Mouse (Mus musculus) ovary, postnatal 36 days (tissue): ENCODE measurements at regions not wholly inside any gene's neighbourhood (a gene's known extent, or its start where the extent isn't known, plus 50 kb on each side); places are given as distances from the start of the nearest gene placed in this dataset.

Experiments
- DNase-seq: peaks from one replicate; pipeline ENCODE4 v3.0.0; 2022; ENCODE audit warnings: low spot score, mixed read lengths

- no peak for DNase-seq
Observed at GRCm38 (mm10) chr15:62091746-62092659, 1169.2 kb upstream of the A1bg start.

GRCm38 (mm10) chr15:62091144-62091543 is 1168.3 kb upstream of the A1bg start:
- no peak for DNase-seq

DNA sequence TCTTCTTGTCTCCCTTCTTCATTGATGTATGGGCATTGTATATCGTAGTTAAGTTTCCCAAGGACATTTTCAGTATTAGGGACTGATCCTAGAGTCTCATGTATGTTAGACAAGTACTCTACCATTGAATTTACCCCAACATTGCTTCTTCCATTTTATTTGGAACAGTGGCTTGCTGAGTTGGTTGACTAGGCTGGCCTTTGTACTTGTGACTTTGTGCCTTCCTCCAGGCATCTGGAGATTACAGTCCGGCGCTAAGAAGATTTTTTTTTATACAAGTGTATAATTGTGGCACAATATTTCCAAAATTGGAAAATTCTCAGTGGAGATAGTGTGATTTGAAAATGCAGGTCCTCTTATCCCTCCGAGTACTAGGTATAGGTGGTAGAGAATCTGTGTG is 1165.5 kb upstream of the A1bg start:
- DNase-seq, result no peak

- no peak for DNase-seq
Observed at GRCm38 (mm10) chr15:62087755-62088154, 1164.9 kb upstream of the A1bg start.

- no peak for DNase-seq
Observed at GRCm38 (mm10) chr15:62086037-62086436, 1163.2 kb upstream of the A1bg start.

GRCm38 (mm10) chr15:62083347-62083746 is 1160.5 kb upstream of the A1bg start:
- DNase-seq, result no peak

DNA sequence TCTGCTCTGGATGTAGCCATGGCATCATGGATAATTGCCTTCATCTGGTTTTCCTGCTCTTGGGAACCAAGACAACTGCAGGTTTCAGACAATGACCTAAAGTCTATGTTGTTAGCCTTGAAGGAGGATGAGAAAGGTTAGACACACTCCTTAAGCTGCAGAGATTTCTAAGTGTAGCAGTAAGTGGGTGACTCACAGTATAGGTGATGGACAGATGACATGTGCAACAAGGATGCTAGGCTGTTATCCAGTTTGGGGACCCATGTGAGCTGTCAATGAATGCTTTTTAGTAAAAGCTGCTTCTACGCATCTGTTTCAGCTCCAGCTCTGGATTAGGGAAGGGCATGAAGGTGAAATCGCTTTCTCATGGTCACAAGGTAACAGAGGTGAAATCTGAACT is 1159.7 kb upstream of the A1bg start:
- no peak for DNase-seq

GRCm38 (mm10) chr15:62079155-62080109 is 1156.6 kb upstream of the A1bg start:
- peak; percentile 46 for DNase-seq

GRCm38 (mm10) chr15:62076552-62077234 is 1153.9 kb upstream of the A1bg start:
- no peak for DNase-seq

- no peak for DNase-seq
Observed at GRCm38 (mm10) chr15:62074735-62075134, 1151.9 kb upstream of the A1bg start.

GRCm38 (mm10) chr15:62073595-62073994 is 1150.8 kb upstream of the A1bg start:
- no peak for DNase-seq

DNA sequence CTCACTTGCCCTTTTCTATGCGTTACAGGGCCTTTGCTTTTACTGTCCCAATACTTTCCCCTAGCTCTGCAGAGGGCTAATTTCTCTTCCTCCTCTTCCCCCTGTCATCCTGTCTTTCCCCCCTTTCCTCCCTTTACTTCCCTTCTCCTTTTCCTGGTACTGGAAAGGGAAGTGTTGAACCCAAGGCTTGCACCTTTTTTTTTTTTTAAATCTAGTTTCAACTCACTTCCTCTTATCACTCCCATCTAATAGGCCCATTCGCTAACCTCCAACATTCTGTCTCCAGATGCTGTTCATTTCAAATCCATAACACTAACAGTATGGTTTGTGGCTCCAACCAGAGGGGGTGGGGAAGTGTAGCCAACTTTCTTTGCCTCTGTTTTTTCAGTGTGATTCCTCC is 1148.5 kb upstream of the A1bg start:
- DNase-seq, result no peak

GRCm38 (mm10) chr15:62068422-62069160 is 1145.8 kb upstream of the A1bg start:
- no peak for DNase-seq

DNA sequence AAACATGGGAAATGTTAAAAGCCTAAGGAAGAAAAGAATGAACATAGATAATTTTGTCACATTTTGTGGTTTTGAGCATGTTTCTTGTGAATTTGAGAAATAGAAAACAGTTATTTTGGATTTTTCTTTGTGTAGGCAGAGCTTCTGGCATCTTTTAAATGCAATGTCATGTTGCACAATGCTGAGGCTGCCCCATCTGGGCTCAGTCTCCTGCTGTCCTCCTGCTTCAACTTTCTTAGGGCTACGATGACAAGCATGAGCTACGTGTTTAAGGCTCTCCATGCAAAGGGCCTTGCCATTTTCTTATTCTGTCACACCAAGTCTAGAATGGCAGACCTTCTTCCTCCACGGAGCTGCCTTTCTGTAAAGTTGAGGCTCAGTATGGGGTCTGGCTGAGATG is 1141.6 kb upstream of the A1bg start:
- no peak for DNase-seq

DNA sequence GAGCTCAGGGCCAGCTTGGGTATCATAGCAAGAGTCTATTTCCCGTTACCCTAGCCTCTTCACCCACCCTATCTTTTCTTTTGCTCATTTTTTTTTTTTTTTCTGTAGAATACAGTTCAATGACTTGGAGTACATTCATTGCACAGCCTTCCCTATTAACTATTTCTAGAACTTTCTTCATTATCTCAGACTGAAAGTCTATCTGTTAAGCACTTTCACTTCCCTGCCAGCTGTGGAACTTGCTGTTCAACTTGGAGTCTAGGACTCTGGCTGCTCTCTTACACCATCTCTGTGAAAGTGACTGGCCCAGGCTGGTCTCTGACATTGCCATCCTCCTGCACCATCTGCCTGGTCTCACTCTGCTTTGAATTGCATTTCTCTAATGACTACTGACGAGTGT is 1134.6 kb upstream of the A1bg start:
- no peak for DNase-seq

DNA sequence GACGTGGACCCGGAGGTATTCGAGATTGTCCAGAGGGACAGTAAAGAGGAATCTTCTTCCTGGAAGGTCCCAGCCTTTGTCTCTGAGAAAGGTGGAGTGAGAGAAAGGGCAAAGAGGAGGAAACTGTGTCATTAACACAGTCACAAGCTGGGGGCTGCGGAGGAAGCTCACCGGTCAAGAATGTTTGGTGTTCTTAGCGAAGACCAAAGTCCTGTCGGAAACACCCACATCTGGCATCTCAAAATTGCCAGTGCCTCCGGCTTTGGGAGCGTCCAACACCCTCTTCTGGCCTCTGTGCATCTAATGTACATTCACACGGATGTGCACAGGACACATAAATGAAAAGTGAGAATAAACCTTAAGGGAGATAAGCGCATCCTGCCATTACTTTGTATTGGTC is 1134.1 kb upstream of the A1bg start:
- no peak for DNase-seq

DNA sequence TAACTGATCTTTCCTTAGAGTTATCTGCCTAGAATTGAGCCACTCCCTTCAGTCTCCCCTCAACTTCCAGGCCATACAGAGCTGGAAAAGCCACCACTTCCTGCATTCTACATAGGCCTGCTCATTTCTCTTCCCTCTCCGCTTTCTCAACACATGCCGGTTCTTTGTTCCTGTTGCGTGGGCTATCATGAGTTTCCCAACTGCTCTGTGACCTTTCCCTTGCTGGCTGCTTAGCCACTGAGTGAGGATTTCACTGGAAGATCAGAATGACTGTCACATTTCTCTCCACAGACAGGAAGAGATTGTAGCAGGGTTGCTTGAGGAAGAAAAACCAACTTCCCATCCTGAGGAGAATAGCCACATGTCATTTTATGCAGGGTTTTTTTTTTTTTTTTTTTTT is 1133.6 kb upstream of the A1bg start:
- DNase-seq, result no peak

- no peak for DNase-seq
Observed at GRCm38 (mm10) chr15:62055011-62055410, 1132.2 kb upstream of the A1bg start.

DNA sequence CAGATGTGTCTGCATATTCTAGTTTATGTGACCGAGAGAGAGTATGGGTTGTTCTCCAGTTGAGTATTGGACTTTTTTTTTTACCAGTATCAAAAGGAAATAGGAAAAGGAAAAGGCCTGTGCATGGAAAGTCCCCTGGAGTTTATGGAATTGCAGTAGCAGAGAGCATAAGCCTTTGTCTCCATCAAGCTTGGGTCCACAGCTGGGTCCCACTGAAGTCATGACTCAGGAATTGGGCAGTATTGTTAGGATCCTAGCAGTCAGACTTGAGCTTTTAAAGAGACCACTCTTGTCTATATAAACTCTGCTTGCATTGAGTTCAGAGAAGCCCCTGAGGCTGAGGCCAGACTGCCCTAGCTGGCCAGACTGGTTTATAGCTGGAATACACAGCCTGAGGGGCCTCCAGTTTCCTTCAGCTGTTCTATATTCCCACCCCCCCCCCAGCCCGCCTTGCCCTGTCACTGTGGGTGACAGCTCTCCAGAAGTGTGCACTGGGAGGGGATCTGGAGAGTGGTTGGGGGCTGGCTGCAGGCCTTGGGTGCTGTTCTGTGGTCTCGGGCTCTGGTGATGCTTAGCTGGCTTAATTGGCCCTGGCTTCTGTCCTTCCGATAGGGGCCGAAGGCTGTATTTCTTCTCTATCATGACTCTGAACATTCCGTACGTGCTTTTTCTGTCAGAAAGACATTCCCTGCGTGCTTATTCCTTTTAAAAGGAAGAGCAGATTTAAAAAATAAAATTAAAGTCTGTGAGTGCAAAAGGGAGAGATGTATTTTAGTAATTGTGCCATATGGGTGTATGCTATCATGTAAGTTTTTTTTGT is 1130.8 kb upstream of the A1bg start:
- DNase-seq, result no peak

GRCm38 (mm10) chr15:62049416-62049815 is 1126.6 kb upstream of the A1bg start:
- no peak for DNase-seq

- DNase-seq, result no peak
Observed at GRCm38 (mm10) chr15:62048981-62049380, 1126.2 kb upstream of the A1bg start.
